Mouse (Mus musculus) brown adipose tissue, adult 24 weeks (tissue): ENCODE measurements around the gene Htr2b. TPM values are rescaled to one million over a fixed set of nuclear protein-coding genes. Genes with fewer than 3 reads are reported as not detected.

Experiments used
- H3K27ac ChIP-seq: fragments of 200-500 bp; replicated peaks from 2 replicates; pipeline ENCODE4 v1.5.1; 2012; ENCODE audit warnings: low read depth, mild to moderate bottlenecking, low read length
- H3K4me1 ChIP-seq: fragments of 200-500 bp; 2 replicates; pipeline ENCODE4 v1.6.1; 2012; ENCODE audit warnings: low read length, mixed read lengths; ENCODE audit not compliant: control insufficient read depth, insufficient read depth, insufficient read length
- H3K4me3 ChIP-seq: fragments of 200-500 bp; 2 replicates; pipeline ENCODE4 v1.5.1; 2012; ENCODE audit warnings: low read depth, mild to moderate bottlenecking, low read length, moderate library complexity; ENCODE audit not compliant: insufficient read depth
- polyA plus RNA-seq: library from polyadenylated mRNA; stranded (reverse); fragments of >200 nt; gene quantifications from 2 replicates; pipeline ENCODE4 v1.2.4, GENCODE M21; 2012; ENCODE audit not compliant: missing spikeins, insufficient read depth, insufficient read length

The Htr2b gene
- polyA plus RNA-seq, 1 experiment: not detected

- no peaks in the 10 kb centered on the region for H3K4me1 ChIP-seq
- H3K4me3 ChIP-seq: no peak overlapping the region
- no peak overlapping the region for H3K27ac ChIP-seq
These were observed 58.4 kb downstream of the Htr2b start for GRCm38 (mm10) chr1:86053198-86053921.

Other genes with a start within 250 kb of the Htr2b start
- gene Itm2c, start 217.7 kb downstream of the Htr2b start, polyA plus RNA-seq: 25.8 and 34.7 TPM in 2 replicates
- not detected in 2 replicates for gene 4933407L21Rik, start 183.5 kb downstream of the Htr2b start, polyA plus RNA-seq
- gene Gpr55, start 151.0 kb downstream of the Htr2b start, polyA plus RNA-seq: not detected in 2 replicates
- gene Spata3, start 95.2 kb downstream of the Htr2b start, polyA plus RNA-seq: not detected in 2 replicates
- gene 2810459M11Rik, start 66.1 kb downstream of the Htr2b start, polyA plus RNA-seq: 0.40 TPM in 1 of 2 replicates, not detected in the other
- 76.2 and 91.1 TPM in 2 replicates for gene Psmd1, start 47.6 kb downstream of the Htr2b start, polyA plus RNA-seq
- 3.1 TPM in 1 of 2 replicates, not detected in the other for gene Gm21972, start 21.7 kb upstream of the Htr2b start, polyA plus RNA-seq
- gene Armc9, start 42.8 kb upstream of the Htr2b start, polyA plus RNA-seq: 2.2 and 4.4 TPM in 2 replicates
- gene B3gnt7, start 190.9 kb upstream of the Htr2b start, polyA plus RNA-seq: not detected in 2 replicates
- gene Ncl, start 247.4 kb upstream of the Htr2b start, polyA plus RNA-seq: 88.2 and 112 TPM in 2 replicates